22 mouse cellular contexts compared by ENCODE assay signal in the genomic region with DNA sequence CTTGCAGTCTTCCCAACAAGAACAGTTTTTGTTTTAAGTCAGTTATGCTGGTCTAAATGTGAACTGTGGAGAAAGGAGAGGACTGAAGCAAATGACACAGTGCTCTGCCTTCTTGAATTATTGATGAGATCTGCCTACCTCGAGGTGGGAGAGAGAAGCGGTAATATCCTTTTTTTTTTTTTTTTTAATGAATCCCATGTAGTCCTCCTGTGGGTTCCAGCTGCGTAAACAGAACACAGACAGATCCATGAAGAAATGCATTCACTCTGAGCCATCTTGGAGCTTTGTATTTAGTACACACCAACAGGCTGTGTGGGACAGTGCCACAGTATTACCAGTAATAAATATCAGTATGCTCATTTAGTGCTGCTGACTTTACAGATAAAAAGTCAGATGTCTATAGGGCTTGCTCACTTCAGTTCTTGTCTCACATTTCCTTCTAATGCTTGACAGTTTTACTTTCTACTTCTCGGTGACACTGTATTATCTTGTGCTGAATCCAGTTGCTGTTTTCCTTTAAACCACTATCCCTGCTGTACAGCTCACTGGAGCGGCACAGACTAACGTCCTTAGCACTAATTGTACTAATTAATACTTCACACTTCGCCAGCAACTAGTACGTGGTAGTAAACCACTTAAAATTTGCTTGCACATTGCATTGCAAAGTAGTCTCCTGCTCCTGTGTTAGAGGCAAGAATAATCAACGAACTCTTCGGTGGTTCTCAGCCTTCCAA. TPM values are rescaled to one million over a fixed set of nuclear protein-coding genes. Genes with fewer than 3 reads are reported as not detected.
DNase-seq lines count a peak whose midpoint lies in the region; ATAC-seq lines count a peak whose summit lies in the region.
"Had no signal": no experiment of that assay in that cellular context is flagged by ENCODE, and none has a peak within 500 bp of the region (broad histone marks: within the 10 kb centered on the region; RNA-seq: fewer than 3 reads in every experiment).

No protein-coding gene starts in this region.

- H3K9ac ChIP-seq in neural tube, embryonic 12.5 days, result no peak overlapping the region
- H3K9ac ChIP-seq in hindbrain, embryonic 15.5 days, result no peak overlapping the region
- H3K9ac ChIP-seq in midbrain, embryonic 16.5 days (ENCODE audit: low read depth, low read length), result no peak overlapping the region
- H3K9ac ChIP-seq: kidney, embryonic 15.5 days; limb, embryonic 12.5 days; liver, embryonic 12.5 days; stomach, embryonic 15.5 days had no signal

- no peaks in the 10 kb centered on the region for H3K36me3 ChIP-seq in neural tube, embryonic 12.5 days
- no peaks in the 10 kb centered on the region for H3K36me3 ChIP-seq in hindbrain, embryonic 15.5 days
- no peaks in the 10 kb centered on the region for H3K36me3 ChIP-seq in midbrain, embryonic 16.5 days (ENCODE audit: control insufficient read depth, insufficient read depth, low read length)
- H3K36me3 ChIP-seq: kidney, embryonic 15.5 days; liver, embryonic 12.5 days; stomach, embryonic 15.5 days had no signal

- H3K4me1 ChIP-seq in neural tube, embryonic 12.5 days, result no peaks in the 10 kb centered on the region
- peaks cover 13% of the 10 kb centered on the region for H3K4me1 ChIP-seq in hindbrain, embryonic 15.5 days (replicated peaks)
- peaks cover 22% of the 10 kb centered on the region for H3K4me1 ChIP-seq in midbrain, embryonic 16.5 days (ENCODE audit: control insufficient read depth, insufficient read depth, low read length)
- H3K4me1 ChIP-seq: kidney, embryonic 15.5 days; liver, embryonic 12.5 days; stomach, embryonic 15.5 days had no signal

- H3K9me3 ChIP-seq in neural tube, embryonic 12.5 days, result no peaks in the 10 kb centered on the region
- no peaks in the 10 kb centered on the region for H3K9me3 ChIP-seq in hindbrain, embryonic 15.5 days
- H3K9me3 ChIP-seq in midbrain, embryonic 16.5 days (replicated peaks; ENCODE audit: control insufficient read depth, low read length, poor library complexity, severe bottlenecking), result no peaks in the 10 kb centered on the region
- H3K9me3 ChIP-seq: kidney, embryonic 15.5 days; limb, embryonic 12.5 days; liver, embryonic 12.5 days; stomach, embryonic 15.5 days had no signal

- no peak overlapping the region for H3K4me3 ChIP-seq in neural tube, embryonic 12.5 days
- H3K4me3 ChIP-seq in hindbrain, embryonic 15.5 days, result no peak overlapping the region
- no peak overlapping the region for H3K4me3 ChIP-seq in midbrain, embryonic 16.5 days (ENCODE audit: low read depth, low read length)
- H3K4me3 ChIP-seq: kidney, embryonic 15.5 days; limb, embryonic 12.5 days; liver, embryonic 12.5 days; stomach, embryonic 15.5 days had no signal

- WGBS in neural tube, embryonic 12.5 days, result 61% methylated on average over 10 of the region's 10 CpGs
- 42% methylated on average over 10 of the region's 10 CpGs for WGBS in hindbrain, embryonic 15.5 days
- WGBS in midbrain, embryonic 16.5 days, result 48% methylated on average over 10 of the region's 10 CpGs

- no peak overlapping the region for H3K4me2 ChIP-seq in neural tube, embryonic 12.5 days (replicated peaks)
- no peak overlapping the region for H3K4me2 ChIP-seq in hindbrain, embryonic 15.5 days
- no peak overlapping the region for H3K4me2 ChIP-seq in midbrain, embryonic 16.5 days (ENCODE audit: low read length)
- H3K4me2 ChIP-seq: kidney, embryonic 15.5 days; limb, embryonic 12.5 days; liver, embryonic 12.5 days; stomach, embryonic 15.5 days had no signal

- DNase-seq in neural tube, embryonic 10.5 days (ENCODE audit: extremely low spot score, low spot score), result no peak
- DNase-seq in yolk sac, embryonic 10.5 days (ENCODE audit: low spot score), result no peak
- DNase-seq in lung, postnatal 25 days (ENCODE audit: low spot score), result no peak
- DNase-seq in right cerebral cortex, postnatal 10 days (ENCODE audit: low spot score in 2 of 2), result no peak
- DNase-seq: adrenal gland, adult 8-10 months; cerebellum, postnatal 14 days; kidney, postnatal 4 days; lung, adult 2 months; lung, postnatal 4 days; right cerebral cortex, postnatal 25 days; thymus, adult 18-20 months had no signal

- no peak overlapping the region for H3K27ac ChIP-seq in neural tube, embryonic 12.5 days
- H3K27ac ChIP-seq in hindbrain, embryonic 15.5 days (replicated peaks), result no peak overlapping the region
- H3K27ac ChIP-seq in midbrain, embryonic 16.5 days (ENCODE audit: low read length), result peak overlapping the region; percentile 50
- H3K27ac ChIP-seq: kidney, embryonic 15.5 days; limb, embryonic 12.5 days; liver, embryonic 12.5 days; stomach, embryonic 15.5 days had no signal

- peak; percentile 41; the same call in 1 of the 2 replicates for ATAC-seq in neural tube, embryonic 12.5 days (ENCODE audit: low FRiP score, low read depth)
- ATAC-seq in hindbrain, embryonic 15.5 days (ENCODE audit: low FRiP score, low read depth), result peak; percentile 59; the same call in 1 of the 2 replicates
- ATAC-seq in midbrain, embryonic 16.5 days, result peak; percentile 57
- ATAC-seq: intestine, postnatal 0 days; liver, embryonic 12.5 days had no signal

- no peaks in the 10 kb centered on the region for H3K27me3 ChIP-seq in neural tube, embryonic 12.5 days (replicated peaks)
- no peaks in the 10 kb centered on the region for H3K27me3 ChIP-seq in hindbrain, embryonic 15.5 days
- no peaks in the 10 kb centered on the region for H3K27me3 ChIP-seq in midbrain, embryonic 16.5 days (ENCODE audit: control insufficient read depth, insufficient read depth, low read depth, low read length)
- H3K27me3 ChIP-seq: kidney, embryonic 15.5 days; limb, embryonic 12.5 days; liver, embryonic 12.5 days; stomach, embryonic 15.5 days had no signal

RNA-seq across cellular contexts. Expression of gene Svip, which starts 43.4 kb away (rescaled TPM):
- 23.5 and 24.3 TPM in 2 replicates for polyA plus RNA-seq in neural tube, embryonic 12.5 days (2016; fragmentation: Nextera tagmentation; extraction: Ambion mirVana)
- 18.8 and 19.7 TPM in 2 replicates for polyA plus RNA-seq in hindbrain, embryonic 15.5 days (2015; fragmentation: Nextera tagmentation; extraction: Ambion mirVana)
- 21.2 and 21.9 TPM in 2 replicates for polyA plus RNA-seq in midbrain, embryonic 16.5 days (2015; fragmentation: Nextera tagmentation; extraction: Ambion mirVana)

RNA-seq across cellular contexts. Expression of gene 1700015G11Rik, which starts 53.1 kb away (rescaled TPM):
- not detected in 2 replicates for polyA plus RNA-seq in neural tube, embryonic 12.5 days (2016; fragmentation: Nextera tagmentation; extraction: Ambion mirVana)
- not detected in 2 replicates for polyA plus RNA-seq in hindbrain, embryonic 15.5 days (2015; fragmentation: Nextera tagmentation; extraction: Ambion mirVana)
- not detected in 2 replicates for polyA plus RNA-seq in midbrain, embryonic 16.5 days (2015; fragmentation: Nextera tagmentation; extraction: Ambion mirVana)
- polyA plus RNA-seq: heart, embryonic 16.5 days; intestine, postnatal 0 days; kidney, embryonic 15.5 days; limb, embryonic 12.5 days; liver, embryonic 12.5 days; lung, adult 2 months; neural tube, embryonic 11.5 days; stomach, embryonic 15.5 days; urinary bladder, adult 2 months had no signal
